Mouse (Mus musculus): ENCODE measurements around the gene Mea1.

The Mea1 gene

GRCm38 (mm10) chr17:46704887-46705835, 26.6 kb downstream of the Mea1 start, which contains the start of gene Ppp2r5d:
Gene Ppp2r5d, minus strand, starts transcription at chr17:46705111.
- peak; percentile 96 for DNase-seq (ENCODE audit: low spot score in 2 of 2)

DNA sequence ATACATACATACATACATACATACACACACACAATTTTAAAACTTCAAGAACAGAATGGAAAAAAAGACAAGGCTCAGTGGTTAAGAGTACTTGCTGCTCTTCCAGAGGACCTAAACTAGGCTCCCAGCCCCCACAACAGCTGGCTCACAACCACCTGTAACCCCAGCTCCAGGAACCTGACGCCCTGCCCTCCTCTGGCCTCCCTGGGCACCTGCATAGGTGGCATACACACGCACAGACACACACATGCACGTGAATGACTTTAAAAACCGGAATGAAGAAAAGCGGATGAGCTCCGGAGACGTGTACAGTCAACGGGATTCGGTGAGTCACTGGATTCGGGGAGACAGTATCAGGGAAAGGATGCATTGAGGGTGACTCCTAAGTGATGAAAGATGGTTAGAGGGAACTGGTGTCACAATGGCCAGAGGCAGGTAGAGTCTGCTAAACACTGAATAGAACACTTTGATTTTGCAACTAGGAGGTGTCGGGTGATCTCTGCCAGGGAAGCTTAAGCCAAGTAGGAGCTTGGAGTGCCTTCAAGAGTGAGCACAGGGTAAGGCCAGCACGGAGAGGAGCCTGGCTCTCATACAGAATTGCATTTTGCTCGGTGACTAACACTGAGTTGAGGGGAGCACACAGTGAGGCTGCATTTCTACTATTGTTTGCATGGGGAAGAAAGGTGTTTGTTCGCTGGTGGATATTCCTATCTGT, 27.9 kb downstream of the Mea1 start:
- no peak for DNase-seq (ENCODE audit: low spot score in 2 of 2)

DNA sequence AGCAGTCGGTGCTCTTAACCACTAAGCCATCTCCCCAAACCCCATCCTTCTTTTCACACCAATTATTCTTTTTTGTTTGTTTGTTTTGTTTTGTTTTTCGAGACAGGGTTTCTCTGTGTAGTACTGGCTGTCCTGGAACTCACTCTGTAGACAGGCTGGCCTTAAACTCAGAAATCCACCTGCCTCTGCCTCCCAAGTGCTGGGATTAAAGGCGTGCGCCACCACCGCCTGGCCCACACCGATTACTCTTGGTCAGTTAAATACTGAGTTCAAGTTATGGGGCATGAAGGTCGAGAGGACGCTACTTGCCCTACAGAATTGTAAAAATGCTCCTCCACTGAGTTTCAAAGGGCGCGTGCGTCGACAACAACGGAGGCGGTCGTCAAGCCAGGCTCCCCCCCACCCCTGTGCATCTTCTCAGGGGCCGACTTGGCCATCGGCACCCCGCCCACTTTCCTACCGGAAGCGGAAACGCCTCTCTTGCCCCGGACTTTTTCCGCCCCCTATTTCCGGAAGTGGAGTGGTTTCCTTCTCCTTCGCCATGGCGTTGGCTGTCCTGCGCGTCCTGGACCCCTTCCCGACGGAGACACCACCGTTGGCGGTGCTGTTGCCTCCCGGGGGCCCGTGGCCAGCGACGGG, 32.5 kb downstream of the Mea1 start, which contains the start of gene Pex6:
Gene Pex6 (plus strand): TSS at position 505 of the 639 bp plus-strand sequence.
- peak; percentile 81 to 86 for DNase-seq (ENCODE audit: low spot score in 2 of 2)

- DNase-seq (ENCODE audit: low spot score in 2 of 2): no peak
These were observed 33.1 kb downstream of the Mea1 start for GRCm38 (mm10) chr17:46711612-46712271.

DNA sequence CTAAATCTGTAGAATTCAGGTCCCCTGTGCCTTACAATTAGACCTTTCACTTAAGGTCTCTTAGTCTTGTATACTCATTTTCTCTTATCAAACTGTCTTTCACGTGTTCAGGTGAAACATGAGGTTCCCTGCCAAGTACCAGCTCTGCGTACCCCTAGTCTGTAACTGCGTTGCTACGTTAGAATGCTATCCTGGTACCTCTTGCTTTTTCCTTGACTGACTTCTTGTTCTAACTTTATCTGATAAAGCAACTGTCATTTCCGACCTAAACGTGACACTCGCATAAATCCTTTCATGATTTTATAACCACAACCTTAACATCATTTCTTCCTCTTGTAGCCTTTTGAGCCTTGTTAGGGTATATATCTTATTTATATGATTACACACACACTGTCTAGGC, 33.8 kb downstream of the Mea1 start:
- DNase-seq (ENCODE audit: low spot score in 2 of 2): no peak

GRCm38 (mm10) chr17:46713849-46714248, 35.3 kb downstream of the Mea1 start:
- no peak for DNase-seq (ENCODE audit: low spot score in 2 of 2)

GRCm38 (mm10) chr17:46714756-46715481, 36.3 kb downstream of the Mea1 start:
- DNase-seq (ENCODE audit: low spot score in 2 of 2): no peak

DNA sequence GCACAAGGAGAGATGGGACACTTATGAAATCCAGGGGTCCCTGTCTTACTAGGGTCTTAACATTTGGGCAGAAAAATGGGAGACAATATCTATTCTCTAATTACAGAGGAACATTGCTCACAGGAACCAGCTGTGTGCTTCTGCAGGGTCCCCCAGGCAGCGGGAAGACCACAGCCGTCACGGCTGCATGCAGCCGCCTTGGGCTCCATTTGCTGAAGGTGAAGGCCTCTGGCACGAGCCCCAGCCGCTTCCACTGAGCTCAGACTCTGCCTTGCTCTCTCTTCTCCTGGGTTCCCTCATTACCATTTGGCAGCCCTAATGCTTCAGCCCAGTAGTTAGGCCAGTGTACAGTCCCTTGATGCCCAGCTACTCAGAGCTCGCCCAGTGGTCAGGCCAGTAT, 42.5 kb downstream of the Mea1 start:
- DNase-seq (ENCODE audit: low spot score in 2 of 2): no peak

DNA sequence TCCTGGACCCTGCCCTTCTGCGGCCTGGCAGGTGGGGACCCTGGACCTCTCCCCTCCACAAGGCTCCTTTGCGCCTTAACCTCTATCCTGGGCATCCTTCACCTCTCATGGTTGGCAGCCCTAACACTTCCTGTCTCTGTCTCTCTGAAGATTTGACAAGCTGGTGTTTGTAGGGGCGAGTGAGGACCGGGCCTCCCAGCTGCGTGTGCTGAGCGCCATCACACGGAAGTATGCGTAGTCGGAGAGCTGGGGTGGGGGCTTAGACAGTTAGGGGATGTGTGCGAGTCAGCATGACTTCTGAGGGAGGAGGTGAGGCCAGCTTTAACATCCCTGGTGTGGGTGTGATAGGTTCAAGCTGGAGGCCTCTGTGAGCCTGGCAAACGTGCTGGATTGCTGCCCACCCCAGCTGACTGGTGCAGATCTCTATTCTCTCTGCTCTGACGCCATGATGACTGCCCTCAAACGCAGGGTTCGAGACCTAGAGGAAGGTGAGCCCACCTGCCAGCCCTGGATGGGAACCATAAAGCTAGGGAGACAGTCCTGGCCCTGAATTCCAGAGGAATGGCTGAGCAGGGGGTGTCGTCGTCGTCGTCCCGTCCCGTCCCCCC, 46.0 kb downstream of the Mea1 start:
- no peak for DNase-seq (ENCODE audit: low spot score in 2 of 2)

DNA sequence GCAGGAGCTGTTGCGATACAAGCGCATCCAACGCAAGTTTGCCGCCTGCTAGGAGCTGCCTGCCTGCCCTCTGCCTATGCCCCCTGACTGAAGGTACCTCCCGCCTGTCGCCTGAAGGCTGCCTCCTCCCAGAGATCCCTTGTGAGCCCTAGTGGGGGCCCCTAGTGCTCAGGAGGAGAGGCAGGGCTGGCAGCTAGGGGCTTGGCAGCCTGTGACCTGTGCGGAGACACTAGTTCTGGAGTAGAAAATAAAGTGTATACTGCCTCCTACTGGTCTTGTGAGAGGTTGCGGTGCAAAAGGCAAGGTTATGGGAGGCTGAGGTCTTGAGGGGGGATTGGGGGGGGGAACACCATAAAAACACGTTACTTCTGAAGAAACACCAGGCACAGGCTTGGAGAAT, 46.7 kb downstream of the Mea1 start:
- DNase-seq (ENCODE audit: low spot score in 2 of 2): no peak

DNA sequence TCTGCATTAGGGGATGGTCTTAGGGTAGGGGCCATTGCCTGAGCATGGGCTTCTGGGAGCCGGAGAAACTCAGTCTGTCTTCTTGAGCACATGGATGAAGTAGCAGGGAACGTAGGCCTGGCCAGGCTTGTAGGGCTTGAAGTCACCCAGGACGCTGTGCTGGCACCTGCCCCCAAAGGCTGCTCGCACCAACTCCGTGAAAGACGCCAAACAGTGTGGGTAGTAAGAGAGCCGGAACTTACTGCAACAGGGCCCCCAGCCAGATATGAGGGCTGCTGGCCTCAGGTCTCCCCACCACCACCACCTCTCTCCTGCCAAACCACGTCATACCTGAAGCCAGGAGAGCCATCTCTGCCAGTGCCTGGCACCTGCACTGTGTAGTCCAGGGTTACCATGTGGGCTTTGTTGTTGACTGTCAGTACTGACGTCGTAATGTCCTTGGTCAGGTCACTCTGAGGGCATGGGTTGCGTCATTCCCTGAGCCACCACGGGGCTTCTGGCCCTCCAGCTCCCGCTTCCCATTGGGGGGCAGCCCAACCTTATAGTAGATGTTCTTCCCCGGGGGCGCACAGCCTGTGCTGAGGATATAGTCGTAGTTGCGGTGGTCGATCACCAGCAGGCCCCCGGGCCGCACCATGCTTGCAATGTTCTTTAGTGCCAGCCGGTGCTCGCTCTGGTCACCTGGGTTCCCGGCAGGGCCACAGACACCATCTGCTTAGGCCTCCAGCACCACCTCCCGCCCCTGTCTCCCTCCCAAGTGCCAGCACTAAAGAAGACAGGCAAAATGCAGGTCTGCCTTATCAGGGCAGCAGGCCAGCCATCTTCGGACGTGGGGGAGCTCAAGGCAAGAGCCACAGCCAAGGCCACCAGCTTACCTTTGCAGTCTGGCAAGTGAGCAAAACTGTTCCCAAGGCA, 47.4 kb downstream of the Mea1 start:
- no peak for DNase-seq (ENCODE audit: low spot score in 2 of 2)

DNA sequence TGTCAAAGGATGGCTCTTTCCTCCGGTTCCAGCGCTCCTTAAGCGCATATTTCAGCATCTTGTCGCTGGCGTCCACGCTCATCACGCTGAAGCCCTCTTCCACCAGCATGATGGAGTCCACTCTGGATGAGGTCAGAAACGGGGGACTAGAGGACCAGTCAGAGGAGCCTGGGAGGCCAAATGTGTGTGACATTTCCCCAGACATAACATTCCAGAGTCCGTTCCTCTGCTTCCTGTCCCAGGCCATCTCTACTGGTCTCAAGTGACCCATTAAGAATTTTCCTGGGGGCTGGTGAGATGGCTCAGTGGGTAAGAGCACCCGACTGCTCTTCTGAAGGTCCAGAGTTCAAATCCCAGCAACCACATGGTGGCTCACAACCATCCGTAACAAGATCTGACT, 48.7 kb downstream of the Mea1 start:
- no peak for DNase-seq (ENCODE audit: low spot score in 2 of 2)

DNA sequence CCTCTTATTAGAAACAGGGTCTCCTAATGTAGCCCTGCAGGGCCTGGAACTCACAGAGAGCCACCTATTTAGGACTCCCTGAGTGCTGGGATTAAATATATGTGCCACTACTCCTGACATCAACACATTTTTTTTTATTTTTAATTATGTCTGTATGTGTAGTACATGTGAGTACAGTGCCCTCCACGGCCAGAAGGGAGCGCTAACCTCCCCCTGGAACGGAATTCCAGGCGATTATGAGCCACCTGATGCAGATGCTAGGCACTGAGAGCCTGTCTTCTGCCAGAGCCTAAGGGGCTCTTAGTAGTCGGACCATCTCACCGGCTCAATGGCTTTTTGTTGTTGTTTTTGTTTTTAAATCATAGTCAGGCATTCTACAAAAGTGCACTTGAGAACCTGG, 49.4 kb downstream of the Mea1 start:
- no peak for DNase-seq (ENCODE audit: low spot score in 2 of 2)

DNA sequence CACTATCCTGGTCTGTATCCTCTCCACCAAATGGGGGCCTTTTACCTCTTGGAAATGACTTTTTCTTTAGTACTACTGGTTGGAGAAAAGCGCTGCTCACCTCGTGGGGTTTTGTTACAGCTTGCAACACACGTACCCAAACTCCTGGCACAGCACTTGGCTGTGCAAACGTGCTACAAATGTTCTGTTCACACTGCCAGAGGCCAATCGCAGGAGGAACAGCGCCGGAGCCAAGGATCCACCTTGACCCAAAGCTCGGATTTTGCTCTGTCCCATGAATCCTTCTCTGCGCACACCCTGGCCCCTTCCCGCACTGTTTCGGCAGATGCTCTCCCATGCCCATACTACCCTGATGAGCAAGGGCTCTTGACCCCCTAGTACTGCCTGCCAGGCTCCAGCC, 49.9 kb downstream of the Mea1 start:
- no peak for DNase-seq (ENCODE audit: low spot score in 2 of 2)

- no peak for DNase-seq (ENCODE audit: low spot score in 2 of 2)
These were observed 50.3 kb downstream of the Mea1 start, which contains the start of gene Gnmt for GRCm38 (mm10) chr17:46728904-46729318. Gene Gnmt, minus strand, starts transcription at chr17:46729168.
